Mouse (Mus musculus): ENCODE data around the gene Tfap2e.

Tfap2e gene

DNA sequence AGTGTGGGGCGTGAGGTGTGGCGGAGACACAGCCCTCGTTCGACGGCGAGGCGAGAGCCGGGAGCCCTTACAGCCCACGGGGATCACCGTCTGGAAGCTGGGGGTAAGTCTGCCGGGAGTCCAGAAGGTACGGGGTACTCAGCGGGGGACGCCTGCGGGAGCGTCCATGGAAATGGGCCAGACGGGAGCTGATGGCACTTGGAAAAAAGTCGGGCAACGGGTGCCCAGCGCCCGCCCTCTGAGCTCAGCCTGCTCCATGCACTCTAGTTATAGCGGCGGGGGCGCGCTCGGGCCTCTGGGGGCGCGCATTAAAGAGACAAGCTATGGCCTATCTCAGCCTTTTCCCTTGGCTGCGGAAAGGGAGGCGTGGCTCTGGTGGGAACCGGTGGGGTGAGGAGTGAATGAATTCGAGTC, at the start of gene Tfap2e:
Tfap2e (minus strand) TSS at position 240 of the 414 bp plus-strand sequence.
- DNase-seq (ENCODE audit: low spot score in 2 of 2): no peak

DNA sequence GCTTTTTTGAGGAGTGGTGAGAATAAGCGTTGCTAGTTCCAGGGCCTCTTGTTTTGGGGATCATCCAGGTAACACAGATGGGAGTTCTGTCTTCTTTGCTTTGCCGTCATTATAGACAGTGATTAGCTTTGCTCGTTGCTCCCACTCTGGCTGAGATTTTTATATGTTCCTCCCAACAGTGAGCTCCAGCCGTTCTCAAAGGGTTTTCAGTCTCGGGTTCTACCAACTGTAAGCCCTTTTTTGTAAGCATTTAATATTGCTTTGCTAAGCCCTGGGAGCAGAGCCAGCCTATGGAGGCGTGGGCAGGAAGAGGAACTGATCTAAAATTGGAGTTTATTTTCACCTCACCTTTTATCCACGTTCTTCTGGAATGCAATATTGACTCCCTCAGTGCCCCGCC, 47.0 kb upstream of the Tfap2e start:
- DNase-seq (ENCODE audit: low spot score in 2 of 2): no peak

DNA sequence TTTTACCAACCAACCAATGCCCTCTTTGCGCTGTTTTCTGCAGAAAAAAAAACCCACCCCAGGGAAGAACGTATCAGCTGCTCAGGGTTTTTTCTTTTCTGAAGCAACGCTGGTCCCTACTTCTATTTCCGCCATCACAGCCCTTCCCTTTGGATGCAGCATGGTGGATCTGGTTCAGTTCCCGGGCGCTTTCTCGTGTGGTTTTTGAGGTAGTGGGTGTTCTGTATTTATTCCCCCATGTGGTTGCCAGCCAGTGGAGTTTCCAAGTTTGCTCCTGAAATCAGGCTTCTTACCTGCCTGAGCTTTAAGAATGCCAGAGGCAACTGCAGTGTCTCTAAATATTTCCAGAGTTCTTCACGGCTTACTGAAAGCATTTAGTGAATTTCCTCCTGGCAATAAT, 46.5 kb upstream of the Tfap2e start:
- DNase-seq (ENCODE audit: low spot score in 2 of 2): no peak

DNA sequence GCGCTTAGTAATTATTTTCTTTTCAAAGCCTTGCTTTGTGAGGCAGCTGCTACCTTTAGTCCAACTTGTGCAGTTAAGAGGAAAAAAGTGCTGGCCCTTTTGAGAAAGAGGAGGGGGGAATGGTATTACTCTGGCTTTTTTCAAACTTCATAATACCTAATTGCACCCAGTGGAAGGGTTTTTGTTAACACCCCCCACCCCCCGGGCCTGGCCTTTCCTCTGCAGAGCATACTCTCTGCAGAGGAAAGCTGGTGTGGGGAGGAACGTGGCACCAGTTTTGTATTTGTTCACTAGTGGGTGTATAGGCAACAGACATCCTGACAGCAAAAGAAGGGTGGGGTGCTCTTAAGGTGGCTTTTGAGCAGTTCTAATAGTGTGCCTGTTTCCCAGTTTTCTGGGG, 45.8 kb upstream of the Tfap2e start:
- DNase-seq (ENCODE audit: low spot score in 2 of 2): no peak

DNA sequence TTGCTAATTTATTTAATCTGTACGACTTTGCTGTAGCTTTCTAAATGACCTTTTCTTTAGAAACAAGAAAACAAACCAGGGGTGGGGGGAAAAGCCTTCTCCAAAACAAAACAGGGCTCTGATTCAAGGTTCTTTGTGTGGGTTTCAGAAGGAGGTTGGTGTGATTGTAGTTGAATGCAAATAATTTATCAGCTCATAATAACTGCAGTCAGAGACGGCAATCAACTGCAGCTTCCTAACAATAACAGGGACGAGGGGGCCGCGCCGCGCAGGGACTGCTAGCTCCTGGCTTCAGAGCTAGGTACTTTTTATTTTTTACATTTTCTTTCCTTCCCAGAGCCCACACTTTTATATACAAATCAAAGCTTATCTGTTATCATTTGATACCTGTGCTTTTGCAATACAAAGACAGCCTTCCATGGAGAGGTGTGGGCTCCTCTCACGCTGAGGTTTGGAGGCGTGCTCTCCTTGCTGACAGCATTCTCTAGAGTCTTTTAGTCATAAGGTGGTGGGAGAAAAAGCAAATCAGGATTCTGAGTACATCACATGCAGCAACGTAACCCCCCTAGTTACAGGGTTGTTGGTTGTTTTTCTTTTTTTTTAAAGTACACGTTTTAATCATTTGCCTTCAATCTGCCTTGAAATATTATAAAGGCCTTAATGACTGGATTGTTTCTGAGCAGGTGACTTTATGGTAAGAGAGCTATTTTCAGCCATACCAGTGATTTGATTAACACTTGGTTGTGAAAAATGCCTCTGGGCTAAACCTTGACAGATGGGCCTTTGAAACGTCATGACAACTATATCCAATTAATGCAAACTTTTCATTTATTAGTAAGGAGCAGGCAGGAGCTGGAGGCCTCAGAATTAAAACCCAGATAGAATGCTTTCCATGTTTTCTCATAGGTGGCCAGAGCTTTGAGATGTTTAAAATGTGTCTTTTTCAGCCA, 44.1 kb upstream of the Tfap2e start:
- no peak for DNase-seq (ENCODE audit: low spot score in 2 of 2)

DNA sequence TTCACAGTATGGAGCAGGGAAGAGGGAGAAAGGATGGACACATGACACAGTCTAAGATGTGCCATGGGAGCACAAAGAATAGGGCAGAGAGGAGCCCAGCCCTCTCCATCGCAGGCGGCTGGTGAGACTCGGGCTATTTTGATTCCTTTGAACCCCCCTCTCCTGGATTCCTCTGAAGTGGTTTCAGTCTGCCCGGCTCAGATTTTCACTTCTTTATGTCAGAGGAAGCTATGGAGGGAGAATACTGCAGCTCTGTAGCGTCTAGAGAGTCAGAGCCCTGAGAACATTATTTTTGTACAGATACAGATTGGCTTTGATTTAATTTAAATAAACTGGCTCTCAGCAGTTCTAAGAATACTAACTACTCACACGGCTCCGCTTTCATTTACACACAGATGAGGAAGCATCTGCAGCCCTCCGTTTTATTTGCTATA, 43.1 kb upstream of the Tfap2e start:
- DNase-seq (ENCODE audit: low spot score in 2 of 2): no peak

DNA sequence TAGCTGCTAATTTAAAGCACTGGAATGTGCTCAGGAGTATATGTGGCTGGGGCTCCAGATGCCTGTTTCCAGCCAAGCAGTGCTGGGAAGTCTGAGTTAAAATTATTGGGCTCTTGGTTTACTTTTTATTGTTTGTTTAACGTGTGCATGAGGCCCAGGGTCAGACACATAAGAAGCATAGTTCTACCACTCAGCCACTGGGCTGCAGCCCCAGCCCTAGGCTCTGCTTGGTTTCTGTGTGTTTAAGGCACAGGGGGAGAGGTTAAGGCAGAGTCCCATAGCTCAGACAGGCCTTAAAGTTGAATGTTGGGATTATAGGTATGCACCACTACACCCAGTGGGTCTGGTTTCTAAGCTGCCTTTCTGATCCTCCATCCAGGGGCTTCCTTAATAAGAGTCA, 39.1 kb upstream of the Tfap2e start:
- DNase-seq (ENCODE audit: low spot score in 2 of 2): no peak

DNA sequence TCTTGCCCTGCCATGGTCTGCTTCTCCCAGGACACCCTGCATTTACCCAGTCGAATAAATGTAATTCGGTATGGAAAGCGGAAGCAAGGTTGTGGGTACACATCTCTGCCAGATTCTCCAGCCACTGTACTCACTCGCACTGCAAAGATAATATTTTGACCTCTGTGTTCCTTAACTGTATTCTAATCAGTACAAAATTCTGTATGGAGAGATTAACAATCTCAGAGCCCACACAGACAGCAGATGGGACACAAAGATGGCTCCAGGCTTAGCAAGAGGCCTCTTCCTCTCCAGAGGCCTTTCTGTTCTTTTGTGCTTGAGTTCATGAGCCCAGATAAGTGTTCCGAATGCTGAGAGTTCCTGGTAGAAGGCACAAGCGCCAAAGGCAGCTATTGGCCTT, 37.8 kb upstream of the Tfap2e start:
- no peak for DNase-seq (ENCODE audit: low spot score in 2 of 2)

DNA sequence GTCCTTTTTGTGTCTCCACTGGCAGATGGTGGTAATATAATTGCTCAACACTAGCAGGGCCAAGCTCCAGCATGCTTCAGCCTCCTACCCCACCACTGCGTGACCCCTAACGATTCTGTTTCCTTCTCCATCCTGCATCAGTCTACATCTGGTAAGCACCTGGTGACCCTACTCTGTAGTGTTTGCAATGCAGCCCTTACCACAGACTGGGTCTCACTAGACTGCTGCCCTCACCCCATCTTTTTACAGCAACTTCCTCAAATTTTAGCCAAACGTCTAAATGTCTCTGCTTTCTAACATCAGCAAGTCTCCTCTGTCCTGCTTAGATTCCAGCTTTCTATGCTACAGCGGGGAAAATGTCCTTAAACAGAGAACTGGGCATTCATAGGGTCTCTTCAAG, 34.8 kb upstream of the Tfap2e start:
- no peak for DNase-seq (ENCODE audit: low spot score in 2 of 2)

DNA sequence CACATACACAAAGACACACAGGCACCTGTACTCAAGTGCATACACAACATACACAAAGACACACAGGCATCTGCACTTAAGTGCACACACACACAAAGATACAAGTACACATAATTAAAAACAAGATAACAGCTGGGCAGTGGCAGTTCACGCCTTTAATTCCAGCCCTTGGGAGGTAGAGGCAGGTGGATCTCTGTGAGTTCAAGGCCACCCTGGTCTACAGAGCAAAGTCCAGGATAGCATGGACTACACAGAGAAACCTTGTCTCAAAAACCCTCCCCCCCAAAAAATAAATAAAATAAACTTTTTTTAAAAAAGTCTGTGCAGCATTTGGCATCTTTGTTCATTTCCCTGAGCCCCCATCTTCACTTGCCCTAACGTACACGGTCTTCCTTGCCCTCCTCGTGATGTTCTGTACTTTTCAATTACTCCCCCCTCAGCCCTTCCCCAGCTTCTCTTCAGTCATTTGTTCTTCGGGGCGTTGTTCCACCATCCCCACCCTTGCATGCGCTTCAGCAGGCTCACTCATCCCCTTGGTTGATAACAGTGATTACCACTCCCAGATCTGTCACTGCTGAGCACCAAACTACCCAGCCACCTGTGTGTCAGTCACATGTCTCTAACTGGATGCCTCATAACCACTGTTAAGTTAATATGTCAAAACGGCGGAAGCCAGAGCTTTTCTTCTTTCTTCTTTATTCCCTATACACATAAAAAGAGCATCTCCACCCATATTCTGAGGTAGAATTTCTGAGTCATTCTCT, 33.9 kb upstream of the Tfap2e start:
- DNase-seq (ENCODE audit: low spot score in 2 of 2): no peak

DNA sequence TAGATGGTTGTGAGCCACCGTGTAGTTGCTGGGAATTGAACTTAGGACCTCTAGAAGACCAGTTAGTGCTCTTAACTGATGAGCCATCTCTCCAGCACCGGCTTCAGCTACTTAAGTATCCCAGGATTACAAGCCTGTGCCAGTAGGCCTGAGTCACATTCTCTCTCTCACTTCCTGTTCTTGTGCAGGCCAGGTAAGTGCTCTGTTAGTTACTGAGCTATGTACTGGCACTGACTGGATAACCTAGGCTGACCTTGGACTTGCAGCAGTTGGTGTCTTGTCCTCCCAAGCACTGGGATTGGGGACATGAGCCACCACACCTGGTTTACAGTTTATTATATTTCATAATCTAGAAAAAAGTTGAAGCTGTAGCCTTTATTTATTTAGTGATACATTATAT, 27.4 kb upstream of the Tfap2e start:
- DNase-seq (ENCODE audit: low spot score in 2 of 2): no peak

DNA sequence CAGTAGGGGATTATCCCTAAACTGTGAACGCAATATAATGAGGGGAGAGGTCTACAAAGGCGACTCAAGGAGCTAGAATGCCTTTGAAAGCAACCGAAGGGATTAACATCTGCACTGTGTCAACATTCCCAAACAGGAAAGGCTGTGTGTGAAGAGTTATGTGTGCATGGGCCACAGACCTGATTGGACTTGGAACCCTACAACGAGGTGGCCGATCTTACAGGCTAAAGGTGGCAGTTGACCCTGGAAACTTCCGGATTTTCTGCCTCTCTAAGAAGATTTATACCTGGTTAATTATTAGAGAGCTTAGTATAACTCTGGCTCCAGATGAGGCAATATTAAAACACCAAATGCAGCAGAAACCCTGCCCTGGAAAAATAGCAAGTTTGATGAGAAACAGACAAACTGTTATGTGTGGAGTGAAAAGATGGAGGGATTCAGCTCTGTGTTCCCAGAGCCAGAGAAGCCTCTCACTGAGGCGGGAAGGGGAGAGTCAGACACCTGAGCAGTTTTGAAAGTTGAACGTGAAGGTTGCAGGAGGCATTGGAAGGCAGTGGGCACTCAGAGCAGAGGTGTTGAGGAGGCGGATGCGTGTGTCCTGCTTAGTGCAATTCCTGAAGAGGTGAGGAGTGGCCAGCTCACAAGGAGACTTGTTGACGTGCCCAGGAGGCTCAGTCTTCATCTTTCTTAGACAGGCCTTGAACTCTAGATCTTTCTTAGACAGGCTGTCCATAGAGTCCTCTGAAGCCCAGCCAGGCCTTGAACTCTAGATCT, 26.7 kb upstream of the Tfap2e start:
- DNase-seq (ENCODE audit: low spot score in 2 of 2): no peak

DNA sequence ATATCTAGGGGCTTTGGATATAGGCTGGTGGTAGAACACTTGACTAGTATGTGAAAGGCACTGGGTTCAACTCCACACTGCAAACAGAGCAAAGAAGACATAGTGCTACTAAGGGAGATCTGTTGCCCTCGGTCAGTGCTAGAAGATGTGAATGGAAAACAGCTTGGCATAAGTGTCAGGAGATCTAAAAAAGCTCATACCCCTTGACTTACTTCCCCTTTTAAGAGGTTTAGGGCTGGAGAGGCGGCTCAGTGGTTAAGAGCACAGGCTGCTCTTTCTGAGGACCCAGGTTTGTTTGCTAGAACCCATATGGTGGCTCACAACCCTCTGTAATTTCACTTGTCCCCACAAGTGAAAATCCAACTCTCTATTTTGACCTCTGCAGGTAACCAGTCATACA, 23.4 kb upstream of the Tfap2e start:
- no peak for DNase-seq (ENCODE audit: low spot score in 2 of 2)

DNA sequence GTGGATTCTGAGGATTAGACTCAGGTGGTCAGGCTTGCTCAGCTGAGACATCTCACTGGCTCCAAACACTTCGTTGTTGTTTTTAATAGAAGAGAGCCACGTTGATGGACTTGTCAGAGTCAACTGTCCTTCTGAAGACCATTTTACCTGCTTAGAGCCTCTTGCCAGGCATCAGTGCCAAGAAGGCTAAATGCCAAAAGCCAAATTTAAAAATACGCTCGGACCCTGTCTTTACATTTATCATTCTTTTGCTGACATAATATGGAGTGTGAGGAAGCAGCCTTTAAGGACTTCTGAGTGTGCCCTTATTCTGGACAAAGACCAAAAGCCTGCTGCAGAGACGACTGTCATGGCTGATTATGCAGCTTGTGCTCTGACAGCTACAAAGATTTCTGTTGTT, 22.3 kb upstream of the Tfap2e start:
- DNase-seq (ENCODE audit: low spot score in 2 of 2): no peak

DNA sequence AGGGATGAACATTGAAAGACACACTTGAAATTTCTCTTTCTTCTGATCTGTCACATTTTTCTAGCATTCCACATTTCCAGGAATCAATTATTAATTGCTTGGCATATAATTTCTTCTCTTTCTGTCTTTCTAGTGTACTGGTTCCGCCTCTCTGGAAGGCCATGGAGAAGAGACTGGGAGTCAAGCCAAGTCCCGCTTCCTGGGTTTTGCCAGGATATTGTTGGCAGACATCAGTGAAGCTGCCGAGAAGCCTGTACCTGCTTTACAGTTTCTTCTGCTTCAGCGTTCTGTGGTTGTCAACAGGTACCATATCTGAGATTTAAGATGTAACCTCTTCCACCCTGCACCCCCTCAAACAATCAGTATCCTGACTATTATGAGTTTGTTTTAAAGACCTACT, 20.7 kb upstream of the Tfap2e start:
- DNase-seq (ENCODE audit: low spot score in 2 of 2): no peak

DNA sequence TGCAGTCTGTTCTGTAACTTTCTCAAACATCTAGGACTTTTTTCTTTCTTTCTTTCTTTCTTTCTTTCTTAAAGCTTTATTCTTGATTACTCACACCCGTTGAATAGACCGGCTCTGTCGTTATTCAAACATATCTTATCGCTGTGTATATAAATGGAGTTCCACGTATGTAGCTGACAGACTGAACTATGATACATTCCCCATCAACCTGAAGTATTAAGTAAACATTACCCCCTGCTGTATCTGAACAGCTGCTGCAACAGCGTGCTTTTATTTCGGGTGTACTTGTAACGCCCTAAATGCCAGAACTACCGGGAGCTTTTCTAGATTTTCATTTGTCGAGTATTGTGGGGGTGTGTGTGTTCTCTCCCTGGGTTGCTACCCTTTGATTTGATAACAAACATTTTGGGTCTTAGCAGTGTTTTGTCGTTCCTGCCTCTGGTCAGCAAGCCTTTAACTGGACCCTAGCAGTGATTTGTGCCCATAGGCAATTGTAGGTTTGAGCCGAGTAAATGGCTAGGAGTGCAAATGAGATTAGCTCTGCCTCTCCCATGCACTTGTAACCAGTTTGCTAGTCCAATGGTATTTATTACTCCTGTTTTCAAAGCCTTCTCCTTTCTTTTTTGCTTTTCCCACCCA, 18.8 kb upstream of the Tfap2e start:
- DNase-seq (ENCODE audit: low spot score in 2 of 2): no peak

DNA sequence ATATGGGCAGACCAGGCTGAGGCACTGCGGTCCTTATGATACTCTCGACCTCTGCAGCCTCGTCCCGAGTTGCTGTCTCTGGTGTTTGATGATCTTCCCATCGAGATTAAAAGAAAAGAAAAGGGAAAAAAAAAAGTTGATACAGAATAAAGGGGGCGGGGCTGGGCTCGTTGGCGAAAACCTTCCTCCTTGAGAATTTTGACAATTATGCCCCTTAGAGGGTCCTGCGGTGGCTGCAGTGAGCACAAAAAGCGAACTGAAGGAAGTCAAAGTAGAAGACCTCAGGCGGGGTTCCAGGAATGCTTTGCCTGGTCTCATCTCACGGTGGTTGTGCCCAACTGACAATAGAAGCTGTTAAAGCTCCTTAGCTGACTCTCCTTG, 18.2 kb upstream of the Tfap2e start:
- DNase-seq (ENCODE audit: low spot score in 2 of 2): no peak

DNA sequence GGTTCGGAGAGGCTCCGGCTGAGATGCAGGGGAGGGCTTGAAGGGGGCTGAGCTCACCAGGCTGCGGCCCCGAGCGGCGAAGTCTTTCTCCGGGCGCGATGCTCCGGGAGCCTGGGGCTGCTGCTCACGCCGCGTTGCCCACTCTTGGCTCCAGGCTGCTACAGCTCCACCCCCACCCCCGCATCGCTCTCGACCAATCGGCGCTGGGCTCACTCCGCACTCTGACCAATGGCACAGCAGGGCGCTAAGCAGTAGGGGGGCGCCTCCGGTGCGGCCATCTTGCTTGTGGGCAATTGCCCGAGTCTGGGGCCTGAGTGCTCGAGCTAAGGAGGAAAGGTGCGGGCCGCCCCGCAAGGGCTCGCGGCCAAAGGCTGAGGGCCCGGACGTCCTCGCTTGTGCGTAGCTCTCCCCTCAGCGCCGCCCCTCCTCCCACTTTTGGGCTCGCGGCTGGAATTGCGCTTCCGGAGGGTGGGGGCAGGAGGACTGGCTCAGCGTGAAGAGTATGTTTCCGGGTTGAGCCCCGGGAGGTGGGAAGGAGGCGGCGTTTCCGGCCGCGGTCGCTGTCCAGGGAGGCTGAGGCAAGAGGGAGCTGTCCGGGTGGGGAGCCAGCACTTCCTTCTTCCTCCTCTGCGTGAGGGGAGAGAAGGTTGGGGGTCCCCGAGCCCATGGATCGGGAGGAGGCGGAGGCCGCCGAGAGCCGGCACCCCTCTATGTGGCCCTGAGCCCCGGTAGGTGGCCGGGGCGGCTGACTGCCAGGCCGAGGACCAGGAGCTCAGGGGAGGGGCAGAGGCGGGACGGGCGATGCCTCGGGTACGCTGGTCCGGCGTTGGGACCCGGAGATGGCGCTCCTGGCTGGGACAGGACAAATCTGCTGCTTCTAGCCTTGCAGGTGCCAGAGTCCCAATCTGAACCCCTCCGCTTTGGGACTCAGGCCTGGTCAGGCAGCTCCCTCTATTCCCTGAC, 17.5 kb upstream of the Tfap2e start, which contains the start of the genes Ncdn and AU040320:
Ncdn (minus strand) TSS at position 171 of the 963 bp plus-strand sequence.
AU040320 (plus strand) TSS at position 277 of the 963 bp plus-strand sequence.
- DNase-seq (ENCODE audit: low spot score in 2 of 2): peak; percentile 95 to 96

DNA sequence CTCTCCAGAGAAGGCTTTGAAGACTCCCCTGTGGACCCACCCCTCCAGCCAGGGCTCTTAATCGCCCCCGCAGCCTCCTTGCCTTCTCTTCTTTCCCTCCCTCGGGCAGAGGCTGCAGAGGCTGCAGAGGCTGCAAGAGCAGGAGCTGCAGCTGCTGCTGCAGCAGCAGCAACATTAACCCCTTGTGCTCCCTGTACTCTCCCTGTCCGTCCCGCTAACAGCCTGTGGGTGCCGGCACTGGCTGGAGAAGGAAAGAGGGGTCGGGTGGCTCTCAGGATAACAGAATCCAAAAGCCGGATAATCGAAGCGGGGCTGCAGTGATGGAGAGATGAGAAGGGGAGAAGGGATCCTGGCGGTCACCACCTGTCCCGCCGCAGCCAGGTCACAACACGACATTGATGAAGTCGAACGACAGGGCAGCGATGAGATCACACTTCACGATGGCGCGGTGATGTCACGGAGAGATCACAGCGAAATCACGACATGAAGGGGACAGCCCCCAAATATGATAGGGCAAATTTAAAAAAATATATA, 16.6 kb upstream of the Tfap2e start:
- peak in 1 of 2 experiments; percentile 32 for DNase-seq (ENCODE audit: low spot score in 2 of 2)

DNA sequence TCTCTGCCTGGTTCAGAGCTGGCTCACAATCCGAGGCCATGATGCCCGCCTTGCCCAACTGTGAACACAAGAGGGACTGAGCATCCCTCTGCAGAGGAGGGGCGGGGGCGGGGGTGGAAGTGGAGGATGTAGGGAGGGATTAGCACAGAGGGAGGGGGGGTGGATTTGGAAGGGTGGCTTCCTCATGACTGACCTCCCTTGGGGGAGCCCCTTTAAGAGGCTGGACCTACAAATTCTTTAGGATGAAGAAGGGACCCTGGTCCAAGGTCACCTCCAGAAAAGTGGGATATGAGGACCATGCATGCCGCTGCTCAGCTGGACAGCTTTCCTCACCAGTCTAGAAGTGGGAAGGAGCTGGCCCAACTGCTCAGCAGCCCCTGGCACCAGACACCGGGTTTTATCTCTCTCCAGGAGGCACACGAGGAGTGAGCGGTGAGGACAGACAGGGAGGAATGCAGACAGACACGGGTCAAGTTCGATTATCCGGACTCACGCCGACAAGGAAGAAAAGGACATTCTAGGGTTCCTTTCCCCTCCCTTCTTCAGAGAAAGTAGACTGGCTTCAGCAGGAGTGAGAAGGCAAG, 16.1 kb upstream of the Tfap2e start:
- no peak for DNase-seq (ENCODE audit: low spot score in 2 of 2)
